Mouse (Mus musculus): Measurements from ENCODE around the gene Gstm3. TPM values are rescaled to one million over a fixed set of nuclear protein-coding genes. Genes with fewer than 3 reads are reported as not detected.
A peak's percentile ranks its signal among the peaks of the same experiment; 100 is the strongest.

The Gstm3 gene
- polyA plus RNA-seq, 1 experiment from 2014 or later = 0.17 TPM

- Histone ChIP-seq H3K27me3 (ENCODE audit: insufficient read depth, low read length) (no peaks in the 10 kb centered on the region), H3K9me3 (replicated peaks; ENCODE audit: low read length) (no peaks in the 10 kb centered on the region), H3K4me3 (replicated peaks; ENCODE audit: low read depth, low read length) (no peak overlapping the region), H3K36me3 (ENCODE audit: insufficient read depth, low read length) (no peaks in the 10 kb centered on the region), H3K4me2 (ENCODE audit: low read length) (no peak overlapping the region), H3K9ac (ENCODE audit: low read depth, low read length) (no peak overlapping the region), H3K27ac (no peak overlapping the region), H3K4me1 (replicated peaks; ENCODE audit: insufficient read depth, low read length) (no peaks in the 10 kb centered on the region)
- ATAC-seq (replicated peaks; ENCODE audit: low FRiP score, low read depth) = no peak
- DNase-seq (ENCODE audit: low spot score) = no peak
- TF ChIP-seq CTCF (IDR thresholded peaks at IDR 0.05; ENCODE audit: low read depth) = no peak
- 70% methylated on average over 11 of the region's 11 CpGs for WGBS
These were observed 40.4 kb downstream of the Gstm3 start for GRCm38 (mm10) chr3:107928691-107929090.

DNA sequence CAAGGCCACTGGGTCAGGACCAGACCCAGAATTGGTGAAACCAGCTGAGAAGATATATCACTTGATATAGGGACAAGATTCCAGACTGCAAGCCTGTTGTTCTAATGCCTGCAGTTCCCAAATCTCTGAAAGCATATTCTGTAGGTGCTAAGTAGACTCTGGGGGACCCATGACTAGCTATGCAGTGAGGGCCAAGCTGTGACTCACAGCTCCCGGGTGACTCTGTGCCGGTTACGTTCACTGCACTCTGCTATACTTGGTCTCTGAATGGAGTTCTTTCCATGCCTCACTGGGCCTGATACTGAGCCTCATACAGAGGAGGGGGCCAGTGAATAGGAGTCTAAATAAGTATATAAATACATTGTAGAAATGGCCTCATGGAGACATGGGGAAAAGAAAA lies 41.2 kb downstream of the Gstm3 start:
- Histone ChIP-seq H3K4me3 (replicated peaks; ENCODE audit: low read depth, low read length) (no peak overlapping the region), H3K4me1 (replicated peaks; ENCODE audit: insufficient read depth, low read length) (no peaks in the 10 kb centered on the region), H3K9ac (ENCODE audit: low read depth, low read length) (no peak overlapping the region), H3K27me3 (ENCODE audit: insufficient read depth, low read length) (no peaks in the 10 kb centered on the region), H3K4me2 (ENCODE audit: low read length) (no peak overlapping the region), H3K36me3 (ENCODE audit: insufficient read depth, low read length) (no peaks in the 10 kb centered on the region), H3K9me3 (replicated peaks; ENCODE audit: low read length) (no peaks in the 10 kb centered on the region), H3K27ac (no peak overlapping the region)
- 55% methylated on average over 3 of the region's 3 CpGs for WGBS
- DNase-seq (ENCODE audit: low spot score) = no peak
- no peak for TF ChIP-seq CTCF (IDR thresholded peaks at IDR 0.05; ENCODE audit: low read depth)
- ATAC-seq (replicated peaks; ENCODE audit: low FRiP score, low read depth) = no peak

DNA sequence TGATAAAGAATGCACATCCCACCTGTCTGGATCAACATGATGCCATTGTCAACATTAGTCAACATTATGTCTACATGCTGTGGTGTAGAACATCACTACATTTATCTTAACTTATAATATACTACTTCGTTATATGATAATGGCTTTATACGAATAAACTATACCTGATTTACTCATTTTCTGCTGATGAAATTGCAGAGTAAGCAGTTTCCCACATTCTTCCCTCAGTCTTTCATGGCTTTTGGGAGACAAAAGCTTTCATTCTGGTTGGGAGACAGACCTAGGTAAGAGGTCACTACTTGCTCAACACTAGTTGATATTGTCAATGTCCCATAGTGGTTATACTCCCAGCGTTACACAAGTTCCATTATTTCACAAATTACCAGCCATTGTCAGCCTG lies 43.7 kb downstream of the Gstm3 start:
- DNase-seq (ENCODE audit: low spot score) (no peak), ATAC-seq (replicated peaks; ENCODE audit: low FRiP score, low read depth) (no peak)
- Histone ChIP-seq H3K27ac (no peak overlapping the region), H3K4me1 (replicated peaks; ENCODE audit: insufficient read depth, low read length) (no peaks in the 10 kb centered on the region), H3K27me3 (ENCODE audit: insufficient read depth, low read length) (no peaks in the 10 kb centered on the region), H3K9me3 (replicated peaks; ENCODE audit: low read length) (no peaks in the 10 kb centered on the region), H3K9ac (ENCODE audit: low read depth, low read length) (no peak overlapping the region), H3K36me3 (ENCODE audit: insufficient read depth, low read length) (no peaks in the 10 kb centered on the region), H3K4me2 (ENCODE audit: low read length) (no peak overlapping the region), H3K4me3 (replicated peaks; ENCODE audit: low read depth, low read length) (no peak overlapping the region)
- TF ChIP-seq CTCF (IDR thresholded peaks at IDR 0.05; ENCODE audit: low read depth) = no peak
- WGBS = 95% methylated on average over 3 of the region's 3 CpGs

DNA sequence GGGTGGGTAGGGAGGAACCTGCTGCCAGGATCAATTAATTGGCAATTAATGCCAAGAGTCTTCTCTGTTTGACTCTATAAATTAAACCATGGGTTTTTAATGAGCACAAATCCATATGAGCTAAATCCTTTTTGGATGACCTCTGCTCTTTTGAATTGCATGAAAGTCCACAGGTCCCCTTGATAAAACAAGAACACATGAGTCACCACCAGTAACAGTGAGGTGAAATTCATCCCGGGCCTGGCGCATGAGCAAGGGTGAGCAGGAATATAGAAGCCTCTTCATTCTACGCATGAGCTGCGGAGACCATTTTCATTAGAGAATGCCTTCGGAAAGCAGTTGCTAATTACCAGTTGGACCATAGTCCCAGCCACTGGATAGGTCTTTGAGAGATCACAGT lies 48.7 kb downstream of the Gstm3 start:
- H3K4me2 ChIP-seq (ENCODE audit: low read length) = no peak overlapping the region
- H3K27ac ChIP-seq = no peak overlapping the region
- 86% methylated on average over 5 of the region's 5 CpGs for WGBS
- DNase-seq (ENCODE audit: low spot score) (no peak), ATAC-seq (replicated peaks; ENCODE audit: low FRiP score, low read depth) (no peak)
- no peaks in the 10 kb centered on the region for H3K4me1 ChIP-seq (replicated peaks; ENCODE audit: insufficient read depth, low read length)
- no peaks in the 10 kb centered on the region for H3K27me3 ChIP-seq (ENCODE audit: insufficient read depth, low read length)
- H3K4me3 ChIP-seq (replicated peaks; ENCODE audit: low read depth, low read length) = no peak overlapping the region
- no peaks in the 10 kb centered on the region for H3K9me3 ChIP-seq (replicated peaks; ENCODE audit: low read length)
- H3K36me3 ChIP-seq (ENCODE audit: insufficient read depth, low read length) = no peaks in the 10 kb centered on the region
- H3K9ac ChIP-seq (ENCODE audit: low read depth, low read length) = no peak overlapping the region
- no peak for TF ChIP-seq CTCF (IDR thresholded peaks at IDR 0.05; ENCODE audit: low read depth)

DNA sequence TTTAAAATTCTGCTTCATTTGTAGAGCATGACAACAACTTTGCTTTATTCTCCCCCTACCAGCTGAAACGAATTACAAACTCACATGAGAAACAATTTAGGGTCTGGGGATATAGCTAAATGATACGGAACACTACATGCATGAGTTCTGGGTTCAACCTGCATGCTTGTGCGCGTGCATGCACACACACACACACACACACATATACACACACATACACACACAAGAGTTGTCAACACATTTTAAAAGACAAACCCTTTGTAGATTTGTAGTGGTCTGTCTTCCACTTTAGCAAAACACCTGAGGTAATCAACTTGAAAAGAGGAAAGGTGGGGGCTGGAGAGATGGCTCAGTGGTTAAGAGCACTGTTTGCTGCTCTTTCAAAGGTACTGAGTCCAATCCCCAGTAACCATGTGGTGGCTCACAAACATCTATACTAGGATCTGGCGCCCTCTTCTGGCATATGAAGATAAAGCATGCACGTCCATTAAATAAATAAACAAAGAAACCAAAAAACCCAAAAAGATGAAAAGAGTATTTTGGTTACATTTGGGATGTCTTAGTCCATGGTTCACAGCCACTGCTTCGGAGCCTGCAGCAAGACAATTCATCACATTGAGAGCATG lies 51.2 kb downstream of the Gstm3 start:
- H3K27me3 ChIP-seq (ENCODE audit: insufficient read depth, low read length) = no peaks in the 10 kb centered on the region
- peak; percentile 95 for TF ChIP-seq CTCF (IDR thresholded peaks at IDR 0.05; ENCODE audit: low read depth)
- H3K9me3 ChIP-seq (replicated peaks; ENCODE audit: low read length) = no peaks in the 10 kb centered on the region
- no peak overlapping the region for H3K9ac ChIP-seq (ENCODE audit: low read depth, low read length)
- H3K4me1 ChIP-seq (replicated peaks; ENCODE audit: insufficient read depth, low read length) = no peaks in the 10 kb centered on the region
- ATAC-seq (replicated peaks; ENCODE audit: low FRiP score, low read depth) = peak; percentile 57; the same call in 1 of the 2 replicates
- H3K4me2 ChIP-seq (ENCODE audit: low read length) = no peak overlapping the region
- H3K36me3 ChIP-seq (ENCODE audit: insufficient read depth, low read length) = no peaks in the 10 kb centered on the region
- DNase-seq (ENCODE audit: low spot score) = peak; percentile 81
- H3K27ac ChIP-seq = no peak overlapping the region
- H3K4me3 ChIP-seq (replicated peaks; ENCODE audit: low read depth, low read length) = no peak overlapping the region
- 51% methylated on average over 7 of the region's 7 CpGs for WGBS

DNA sequence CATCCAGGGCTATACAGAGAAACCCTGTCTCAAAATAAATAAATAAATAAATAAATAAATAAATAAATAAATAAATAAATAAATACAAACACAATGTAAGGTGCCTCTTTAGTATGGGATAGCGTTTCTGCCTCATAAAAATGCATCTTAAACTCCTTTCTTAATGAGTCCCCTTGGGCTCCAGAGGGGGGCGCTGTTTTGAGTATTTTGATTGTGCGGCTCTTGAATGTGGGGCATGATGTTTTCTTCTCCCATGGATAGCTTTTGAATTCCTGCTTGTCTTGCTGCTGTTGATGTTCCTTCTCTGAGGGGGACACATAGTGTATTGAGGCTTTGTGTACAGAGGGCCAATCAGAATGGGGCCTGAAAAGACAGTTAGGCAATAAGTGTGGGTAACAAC lies 52.0 kb downstream of the Gstm3 start:
- H3K27ac ChIP-seq = no peak overlapping the region
- 89% methylated on average over 3 of the region's 3 CpGs for WGBS
- no peaks in the 10 kb centered on the region for H3K4me1 ChIP-seq (replicated peaks; ENCODE audit: insufficient read depth, low read length)
- DNase-seq (ENCODE audit: low spot score) (no peak), ATAC-seq (replicated peaks; ENCODE audit: low FRiP score, low read depth) (no peak)
- no peak overlapping the region for H3K9ac ChIP-seq (ENCODE audit: low read depth, low read length)
- H3K9me3 ChIP-seq (replicated peaks; ENCODE audit: low read length) = no peaks in the 10 kb centered on the region
- H3K4me2 ChIP-seq (ENCODE audit: low read length) = no peak overlapping the region
- H3K4me3 ChIP-seq (replicated peaks; ENCODE audit: low read depth, low read length) = no peak overlapping the region
- H3K36me3 ChIP-seq (ENCODE audit: insufficient read depth, low read length) = no peaks in the 10 kb centered on the region
- TF ChIP-seq CTCF (IDR thresholded peaks at IDR 0.05; ENCODE audit: low read depth) = peak; percentile 55
- no peaks in the 10 kb centered on the region for H3K27me3 ChIP-seq (ENCODE audit: insufficient read depth, low read length)

DNA sequence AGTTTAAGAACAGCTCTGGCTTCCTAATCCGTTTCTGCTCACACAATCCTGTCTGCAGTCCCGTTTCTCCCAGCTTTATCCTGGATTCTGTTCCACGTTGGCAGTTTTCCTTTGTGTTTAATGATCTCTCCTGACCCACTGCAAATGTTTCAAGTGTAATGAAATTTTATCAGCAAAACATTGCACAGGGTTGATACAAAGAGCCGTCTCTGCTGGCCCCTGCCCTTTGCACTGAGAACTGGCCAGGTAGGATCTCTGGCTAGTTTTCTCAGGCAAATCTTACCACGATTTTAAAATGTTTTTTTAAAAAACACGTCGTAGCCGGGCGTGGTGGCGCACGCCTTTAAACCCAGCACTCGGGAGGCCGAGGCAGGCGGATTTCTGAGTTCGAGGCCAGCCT lies 52.4 kb downstream of the Gstm3 start:
- no peaks in the 10 kb centered on the region for H3K27me3 ChIP-seq (ENCODE audit: insufficient read depth, low read length)
- no peaks in the 10 kb centered on the region for H3K36me3 ChIP-seq (ENCODE audit: insufficient read depth, low read length)
- H3K9me3 ChIP-seq (replicated peaks; ENCODE audit: low read length) = no peaks in the 10 kb centered on the region
- no peak for DNase-seq (ENCODE audit: low spot score)
- TF ChIP-seq CTCF (IDR thresholded peaks at IDR 0.05; ENCODE audit: low read depth) = no peak
- H3K27ac ChIP-seq = no peak overlapping the region
- 73% methylated on average over 15 of the region's 15 CpGs for WGBS
- H3K4me1 ChIP-seq (replicated peaks; ENCODE audit: insufficient read depth, low read length) = no peaks in the 10 kb centered on the region
- no peak overlapping the region for H3K4me2 ChIP-seq (ENCODE audit: low read length)
- no peak overlapping the region for H3K9ac ChIP-seq (ENCODE audit: low read depth, low read length)
- H3K4me3 ChIP-seq (replicated peaks; ENCODE audit: low read depth, low read length) = no peak overlapping the region
- no peak for ATAC-seq (replicated peaks; ENCODE audit: low FRiP score, low read depth)

Other genes with a start within 250 kb of the Gstm3 start
- 7.8 and 8.7 TPM in 2 replicates for gene Csf1, start 208.8 kb downstream of the Gstm3 start, polyA plus RNA-seq (2015; fragmentation: Nextera tagmentation; extraction: Ambion mirVana)
- gene Eps8l3, start 92.1 kb downstream of the Gstm3 start, polyA plus RNA-seq (2015; fragmentation: Nextera tagmentation; extraction: Ambion mirVana) = 0.13 TPM in 1 of 2 replicates, not detected in the other
- gene Gstm5, start 73.5 kb downstream of the Gstm3 start, polyA plus RNA-seq (2015; fragmentation: Nextera tagmentation; extraction: Ambion mirVana) = 246 and 258 TPM in 2 replicates
- 17.7 and 18.3 TPM in 2 replicates for gene Gstm7, start 37.5 kb downstream of the Gstm3 start, polyA plus RNA-seq (2015; fragmentation: Nextera tagmentation; extraction: Ambion mirVana)
- gene Gstm6, start 25.5 kb downstream of the Gstm3 start, polyA plus RNA-seq (2015; fragmentation: Nextera tagmentation; extraction: Ambion mirVana) = 8.5 and 8.8 TPM in 2 replicates
- gene Gstm2, start 17.2 kb upstream of the Gstm3 start, polyA plus RNA-seq (2015; fragmentation: Nextera tagmentation; extraction: Ambion mirVana) = 148 and 155 TPM in 2 replicates
- gene Gstm1, start 48.7 kb upstream of the Gstm3 start, polyA plus RNA-seq (2015; fragmentation: Nextera tagmentation; extraction: Ambion mirVana) = 177 and 224 TPM in 2 replicates
- gene Gstm4, start 75.6 kb upstream of the Gstm3 start, polyA plus RNA-seq (2015; fragmentation: Nextera tagmentation; extraction: Ambion mirVana) = 21.8 and 22.1 TPM in 2 replicates
- 35.8 and 38.2 TPM in 2 replicates for gene Ampd2, start 117.4 kb upstream of the Gstm3 start, polyA plus RNA-seq (2015; fragmentation: Nextera tagmentation; extraction: Ambion mirVana)
- gene Gnat2, start 123.5 kb upstream of the Gstm3 start, polyA plus RNA-seq (2015; fragmentation: Nextera tagmentation; extraction: Ambion mirVana) = 1.0 and 1.2 TPM in 2 replicates
- gene Gnai3, start 176.9 kb upstream of the Gstm3 start, polyA plus RNA-seq (2015; fragmentation: Nextera tagmentation; extraction: Ambion mirVana) = 134 and 147 TPM in 2 replicates
- gene Gpr61, start 185.6 kb upstream of the Gstm3 start, polyA plus RNA-seq (2015; fragmentation: Nextera tagmentation; extraction: Ambion mirVana) = not detected in 2 replicates
- 4.2 and 5.4 TPM in 2 replicates for gene Amigo1, start 217.1 kb upstream of the Gstm3 start, polyA plus RNA-seq (2015; fragmentation: Nextera tagmentation; extraction: Ambion mirVana)
- 3.1 and 3.4 TPM in 2 replicates for gene Cyb561d1, start 231.9 kb upstream of the Gstm3 start, polyA plus RNA-seq (2015; fragmentation: Nextera tagmentation; extraction: Ambion mirVana)
- gene Atxn7l2, start 241.7 kb upstream of the Gstm3 start, polyA plus RNA-seq (2015; fragmentation: Nextera tagmentation; extraction: Ambion mirVana) = 10.9 and 11.0 TPM in 2 replicates

All from kidney, postnatal 0 days (tissue).